Mouse (Mus musculus): Measurements from ENCODE around the gene Galnt16. TPM values are rescaled to one million over a fixed set of nuclear protein-coding genes. Genes with fewer than 3 reads are reported as not detected.

The Galnt16 gene
- polyA plus RNA-seq (2015; fragmentation: Nextera tagmentation; extraction: Ambion mirVana), result 14.8 and 15.6 TPM in 2 replicates

DNA sequence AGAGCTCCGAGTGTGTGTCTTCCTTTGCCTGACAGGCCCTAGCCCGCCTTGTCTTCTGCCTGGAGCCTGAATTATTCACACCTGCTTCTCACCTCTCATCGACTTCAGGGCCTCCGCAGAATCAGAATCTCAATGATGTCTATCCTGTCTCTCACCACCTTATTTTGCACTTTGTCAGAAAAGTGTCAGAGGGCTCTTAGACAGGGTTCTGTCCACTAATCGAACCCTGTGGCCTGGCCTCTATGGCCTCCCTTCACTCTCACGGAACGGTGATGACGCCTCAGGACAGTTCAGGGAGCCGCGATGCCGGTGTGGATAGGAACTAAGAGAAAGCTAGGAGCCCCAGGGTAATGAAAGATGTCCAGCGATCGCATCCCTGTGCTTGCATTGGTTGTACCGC is at the start of gene Galnt16:
Gene Galnt16 (plus strand): TSS at position 301 of the 400 bp plus-strand sequence.
- ATAC-seq (ENCODE audit: insufficient read depth, low FRiP score), result no peak
- no peaks in the 10 kb centered on the region for H3K36me3 ChIP-seq (ENCODE audit: control insufficient read depth, insufficient read depth, low read length)
- no peak within 1 kb of the TSS; the same call in 1 of the 2 replicates for H3K27ac ChIP-seq (ENCODE audit: low read length)
- peaks cover 48% of the 10 kb centered on the region for H3K27me3 ChIP-seq (ENCODE audit: control insufficient read depth, insufficient read depth, low read length)
- H3K4me1 ChIP-seq (ENCODE audit: control insufficient read depth, insufficient read depth, low read length), result no peaks in the 10 kb centered on the region; the same call in 1 of the 2 replicates
- peak within 1 kb of the TSS; percentile 94 for H3K4me2 ChIP-seq (ENCODE audit: low read depth, low read length)
- peak within 1 kb of the TSS; percentile 68 for H3K9ac ChIP-seq (ENCODE audit: low read length)
- H3K9me3 ChIP-seq (replicated peaks; ENCODE audit: control insufficient read depth, low read length), result no peaks in the 10 kb centered on the region
- WGBS, result 11% methylated on average over 14 of the region's 14 CpGs
- peak within 1 kb of the TSS; percentile 59 for H3K4me3 ChIP-seq (replicated peaks; ENCODE audit: low read length)

DNA sequence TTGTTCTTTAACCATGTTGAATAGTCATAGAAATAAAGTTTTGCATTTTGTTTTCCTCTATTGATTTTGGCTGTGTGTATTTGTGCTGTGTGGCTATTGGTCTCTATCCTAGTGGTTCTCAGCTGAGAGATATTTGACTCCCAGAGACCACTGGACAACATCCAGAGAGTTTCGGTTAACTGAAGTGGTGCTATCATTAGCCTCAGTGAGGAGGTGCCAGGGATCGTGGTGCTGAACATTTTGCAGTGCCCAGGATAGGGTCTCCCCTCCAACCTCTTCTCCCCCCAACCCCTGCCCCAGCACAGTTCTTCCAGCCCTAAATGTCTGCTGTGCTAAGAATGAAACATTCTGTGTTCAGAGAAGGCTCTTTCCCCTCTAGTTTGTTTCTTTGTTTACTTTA is 47.9 kb upstream of the Galnt16 start:
- H3K4me3 ChIP-seq (replicated peaks; ENCODE audit: low read length), result no peak overlapping the region
- H3K9me3 ChIP-seq (replicated peaks; ENCODE audit: control insufficient read depth, low read length), result no peaks in the 10 kb centered on the region
- H3K27ac ChIP-seq (ENCODE audit: low read length), result no peak overlapping the region
- no peak for ATAC-seq (ENCODE audit: insufficient read depth, low FRiP score)
- no peaks in the 10 kb centered on the region for H3K36me3 ChIP-seq (ENCODE audit: control insufficient read depth, insufficient read depth, low read length)
- H3K9ac ChIP-seq (ENCODE audit: low read length), result no peak overlapping the region
- H3K4me2 ChIP-seq (ENCODE audit: low read depth, low read length), result no peak overlapping the region
- 79% methylated on average over 2 of the region's 2 CpGs for whole genome bisulfite sequencing
- H3K27me3 ChIP-seq (ENCODE audit: control insufficient read depth, insufficient read depth, low read length), result no peaks in the 10 kb centered on the region
- H3K4me1 ChIP-seq (ENCODE audit: control insufficient read depth, insufficient read depth, low read length), result no peaks in the 10 kb centered on the region

DNA sequence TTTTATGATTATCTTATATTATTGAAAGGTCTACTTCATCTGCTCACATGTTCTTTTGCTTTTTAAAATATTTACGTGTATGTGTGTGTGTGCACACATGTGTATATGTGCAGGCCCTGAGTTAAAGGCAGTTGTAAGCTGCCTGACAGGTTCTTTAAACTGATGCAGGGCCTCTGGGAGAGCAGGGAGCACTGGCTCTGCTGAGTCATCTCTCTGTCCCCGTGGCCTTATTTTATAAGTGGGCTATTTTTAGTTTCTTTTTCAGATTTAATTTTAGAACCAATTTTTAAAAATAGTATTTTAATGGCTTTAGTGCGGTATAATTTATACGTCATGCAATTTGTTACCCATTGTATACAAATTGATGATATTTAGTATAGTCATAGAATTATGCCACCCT is 46.2 kb upstream of the Galnt16 start:
- Histone ChIP-seq H3K4me2 (ENCODE audit: low read depth, low read length) (no peak overlapping the region), H3K9ac (ENCODE audit: low read length) (no peak overlapping the region), H3K36me3 (ENCODE audit: control insufficient read depth, insufficient read depth, low read length) (no peaks in the 10 kb centered on the region), H3K9me3 (replicated peaks; ENCODE audit: control insufficient read depth, low read length) (no peaks in the 10 kb centered on the region), H3K27ac (ENCODE audit: low read length) (no peak overlapping the region), H3K27me3 (ENCODE audit: control insufficient read depth, insufficient read depth, low read length) (no peaks in the 10 kb centered on the region), H3K4me1 (ENCODE audit: control insufficient read depth, insufficient read depth, low read length) (no peaks in the 10 kb centered on the region), H3K4me3 (replicated peaks; ENCODE audit: low read length) (no peak overlapping the region)
- no peak for ATAC-seq (ENCODE audit: insufficient read depth, low FRiP score)
- 65% methylated on average over 4 of the region's 4 CpGs for WGBS

DNA sequence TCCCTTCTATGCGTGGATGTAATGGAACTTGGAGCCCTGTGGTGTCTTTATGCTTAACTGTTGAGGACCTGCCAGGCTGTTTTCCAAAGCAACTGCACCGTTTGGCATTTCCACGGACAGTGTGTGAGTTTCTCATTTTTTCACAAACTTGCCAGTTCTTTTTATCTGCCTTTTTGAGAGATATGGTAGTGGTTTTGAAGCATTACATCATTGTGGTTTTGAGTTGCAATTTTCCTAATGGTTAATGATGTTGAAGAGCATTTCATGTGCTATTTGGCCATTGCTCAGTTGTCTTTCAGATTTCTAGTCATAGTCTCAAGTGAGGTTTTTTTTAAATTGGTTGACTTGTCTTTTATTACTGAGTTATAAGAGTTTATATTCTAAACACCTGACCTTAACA is 44.3 kb upstream of the Galnt16 start:
- Histone ChIP-seq H3K9ac (ENCODE audit: low read length) (no peak overlapping the region), H3K9me3 (replicated peaks; ENCODE audit: control insufficient read depth, low read length) (no peaks in the 10 kb centered on the region), H3K4me3 (replicated peaks; ENCODE audit: low read length) (no peak overlapping the region), H3K4me1 (ENCODE audit: control insufficient read depth, insufficient read depth, low read length) (no peaks in the 10 kb centered on the region), H3K27ac (ENCODE audit: low read length) (no peak overlapping the region), H3K27me3 (ENCODE audit: control insufficient read depth, insufficient read depth, low read length) (no peaks in the 10 kb centered on the region), H3K4me2 (ENCODE audit: low read depth, low read length) (no peak overlapping the region), H3K36me3 (ENCODE audit: control insufficient read depth, insufficient read depth, low read length) (no peaks in the 10 kb centered on the region)
- 82% methylated on average over 3 of the region's 3 CpGs for WGBS
- ATAC-seq (ENCODE audit: insufficient read depth, low FRiP score), result no peak

DNA sequence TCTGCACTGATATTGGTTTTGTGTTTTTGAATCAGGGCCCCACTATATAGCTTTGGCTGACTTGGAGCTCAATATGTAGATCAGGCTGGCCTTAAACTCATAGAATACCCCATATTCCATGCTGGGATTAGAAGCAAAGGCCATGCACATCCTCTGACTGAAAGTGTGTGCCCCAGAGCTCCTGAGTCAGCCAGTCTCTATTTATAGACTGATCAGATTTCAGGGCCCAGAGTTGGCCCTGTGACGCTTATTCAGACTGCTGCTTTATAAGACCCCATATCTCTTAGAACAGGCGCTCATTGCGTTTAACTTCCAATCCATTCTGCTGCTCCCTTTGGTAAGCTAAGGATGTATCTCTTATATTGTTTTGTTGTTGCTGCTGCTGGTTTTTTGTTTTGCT is 38.1 kb upstream of the Galnt16 start:
- no peak for ATAC-seq (ENCODE audit: insufficient read depth, low FRiP score)

DNA sequence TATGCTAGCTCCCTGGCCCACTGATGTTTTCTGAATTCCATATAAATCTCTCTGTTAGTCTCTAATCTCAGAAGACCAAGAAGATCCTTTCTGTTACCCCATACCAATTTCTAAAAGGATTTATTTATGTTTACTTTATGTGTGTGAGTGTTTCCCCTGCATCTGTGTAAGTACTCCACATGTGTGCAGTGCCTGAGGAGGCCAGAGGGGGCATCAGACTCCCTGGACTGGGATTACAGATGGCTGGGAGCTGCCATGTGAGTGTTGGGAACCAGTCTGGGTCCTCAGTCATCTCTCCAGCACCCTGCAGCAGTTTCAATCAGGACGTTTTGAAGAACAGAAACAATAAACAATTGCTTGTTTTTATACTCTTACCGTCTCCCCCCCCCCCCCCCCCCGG is 34.7 kb upstream of the Galnt16 start:
- H3K4me3 ChIP-seq (replicated peaks; ENCODE audit: low read length), result no peak overlapping the region
- H3K9me3 ChIP-seq (replicated peaks; ENCODE audit: control insufficient read depth, low read length), result no peaks in the 10 kb centered on the region
- H3K36me3 ChIP-seq (ENCODE audit: control insufficient read depth, insufficient read depth, low read length), result 0 out of 2 replicates have a peak, but pooled peaks cover 3% of the 10 kb centered on the region
- H3K4me2 ChIP-seq (ENCODE audit: low read depth, low read length), result no peak overlapping the region
- H3K4me1 ChIP-seq (ENCODE audit: control insufficient read depth, insufficient read depth, low read length), result no peaks in the 10 kb centered on the region
- H3K27me3 ChIP-seq (ENCODE audit: control insufficient read depth, insufficient read depth, low read length), result no peaks in the 10 kb centered on the region
- no peak for ATAC-seq (ENCODE audit: insufficient read depth, low FRiP score)
- no peak overlapping the region for H3K9ac ChIP-seq (ENCODE audit: low read length)
- WGBS, result 54% methylated on average over 3 of the region's 3 CpGs
- no peak overlapping the region for H3K27ac ChIP-seq (ENCODE audit: low read length)

More for the DNA sequence above, 38.1 kb upstream of the Galnt16 start:
- Histone ChIP-seq H3K27ac (ENCODE audit: low read length) (no peak overlapping the region), H3K9me3 (replicated peaks; ENCODE audit: control insufficient read depth, low read length) (no peaks in the 10 kb centered on the region), H3K27me3 (ENCODE audit: control insufficient read depth, insufficient read depth, low read length) (no peaks in the 10 kb centered on the region), H3K4me1 (ENCODE audit: control insufficient read depth, insufficient read depth, low read length) (no peaks in the 10 kb centered on the region), H3K9ac (ENCODE audit: low read length) (no peak overlapping the region), H3K4me2 (ENCODE audit: low read depth, low read length) (no peak overlapping the region), H3K36me3 (ENCODE audit: control insufficient read depth, insufficient read depth, low read length) (0 out of 2 replicates have a peak, but pooled peaks cover 3% of the 10 kb centered on the region), H3K4me3 (replicated peaks; ENCODE audit: low read length) (no peak overlapping the region)
- WGBS, result 83% methylated on average over 3 of the region's 3 CpGs

DNA sequence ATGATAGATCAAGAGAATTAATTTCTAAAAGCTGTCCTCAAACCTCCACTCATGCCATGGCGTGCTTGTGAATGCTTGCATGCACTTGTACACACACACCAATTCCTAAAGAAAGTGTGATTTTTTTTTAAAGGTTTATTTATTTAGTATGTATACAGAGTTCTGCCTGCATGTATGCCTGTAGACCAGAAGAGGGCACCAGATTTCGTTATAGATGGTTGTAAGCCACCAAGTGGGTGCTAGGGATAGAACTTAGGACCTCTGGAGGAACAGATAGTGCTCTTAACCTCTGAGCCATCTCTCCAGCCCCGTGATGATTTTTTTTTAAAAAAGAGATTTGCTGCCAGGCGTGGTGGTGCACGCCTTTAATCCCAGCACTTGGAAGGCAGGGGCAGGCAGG is 24.8 kb upstream of the Galnt16 start:
- WGBS, result 92% methylated on average over 5 of the region's 5 CpGs
- Histone ChIP-seq H3K4me1 (ENCODE audit: control insufficient read depth, insufficient read depth, low read length) (no peaks in the 10 kb centered on the region), H3K27ac (ENCODE audit: low read length) (no peak overlapping the region), H3K9me3 (replicated peaks; ENCODE audit: control insufficient read depth, low read length) (peaks cover 4% of the 10 kb centered on the region; the same call in 1 of the 2 replicates), H3K4me2 (ENCODE audit: low read depth, low read length) (no peak overlapping the region), H3K36me3 (ENCODE audit: control insufficient read depth, insufficient read depth, low read length) (0 out of 2 replicates have a peak, but pooled peaks cover 13% of the 10 kb centered on the region), H3K27me3 (ENCODE audit: control insufficient read depth, insufficient read depth, low read length) (no peaks in the 10 kb centered on the region), H3K9ac (ENCODE audit: low read length) (no peak overlapping the region), H3K4me3 (replicated peaks; ENCODE audit: low read length) (no peak overlapping the region)
- ATAC-seq (ENCODE audit: insufficient read depth, low FRiP score), result no peak

DNA sequence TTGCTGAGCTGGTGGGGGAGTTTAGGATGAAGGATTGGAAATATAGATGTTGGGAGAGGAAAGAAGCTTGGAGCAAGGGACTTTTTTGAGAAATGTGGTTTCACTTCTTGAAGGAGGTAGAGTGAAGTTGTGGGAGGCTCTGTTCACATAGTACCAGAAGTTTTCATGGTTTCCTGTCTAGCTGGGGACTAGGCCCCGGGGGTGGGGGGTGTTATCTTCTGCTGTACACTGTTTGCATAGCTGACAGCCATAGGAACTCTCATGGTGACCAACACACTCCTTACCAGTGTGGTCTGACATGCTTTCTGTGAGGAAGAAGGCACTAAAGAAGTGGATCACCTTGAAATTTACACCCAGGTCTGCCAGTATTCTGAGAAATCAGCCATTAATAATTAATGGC is 22.4 kb upstream of the Galnt16 start:
- ATAC-seq (ENCODE audit: insufficient read depth, low FRiP score), result no peak
- Histone ChIP-seq H3K9ac (ENCODE audit: low read length) (no peak overlapping the region), H3K9me3 (replicated peaks; ENCODE audit: control insufficient read depth, low read length) (peaks cover 4% of the 10 kb centered on the region; the same call in 1 of the 2 replicates), H3K27ac (ENCODE audit: low read length) (no peak overlapping the region), H3K4me2 (ENCODE audit: low read depth, low read length) (no peak overlapping the region), H3K36me3 (ENCODE audit: control insufficient read depth, insufficient read depth, low read length) (0 out of 2 replicates have a peak, but pooled peaks cover 10% of the 10 kb centered on the region), H3K4me3 (replicated peaks; ENCODE audit: low read length) (no peak overlapping the region), H3K27me3 (ENCODE audit: control insufficient read depth, insufficient read depth, low read length) (no peaks in the 10 kb centered on the region), H3K4me1 (ENCODE audit: control insufficient read depth, insufficient read depth, low read length) (no peaks in the 10 kb centered on the region)
- 76% methylated on average over 1 of the region's 1 CpGs for WGBS

DNA sequence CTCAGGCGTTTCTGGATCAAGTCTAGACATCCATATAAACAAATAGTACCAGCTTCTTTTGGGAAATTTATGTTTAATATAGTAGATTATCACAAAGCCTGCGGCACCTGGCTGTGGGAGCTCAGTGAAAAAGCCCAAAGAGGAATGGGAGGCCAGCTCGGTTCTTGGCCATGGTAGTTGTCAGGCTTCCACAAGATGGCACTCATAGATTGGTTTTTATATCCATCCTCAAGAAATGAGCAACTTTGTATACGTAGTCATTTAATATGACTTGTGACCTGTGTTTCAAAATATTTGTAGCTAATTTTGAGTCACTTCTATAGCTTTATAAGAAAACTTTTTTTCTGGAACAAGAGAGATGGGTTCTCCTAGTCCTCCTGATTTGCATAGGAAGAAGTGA is 19.7 kb upstream of the Galnt16 start:
- Histone ChIP-seq H3K27me3 (ENCODE audit: control insufficient read depth, insufficient read depth, low read length) (no peaks in the 10 kb centered on the region), H3K4me1 (ENCODE audit: control insufficient read depth, insufficient read depth, low read length) (no peaks in the 10 kb centered on the region), H3K36me3 (ENCODE audit: control insufficient read depth, insufficient read depth, low read length) (0 out of 2 replicates have a peak, but pooled peaks cover 1% of the 10 kb centered on the region), H3K4me2 (ENCODE audit: low read depth, low read length) (no peak overlapping the region), H3K9me3 (replicated peaks; ENCODE audit: control insufficient read depth, low read length) (peaks cover under 1% of the 10 kb centered on the region; the same call in 1 of the 2 replicates), H3K4me3 (replicated peaks; ENCODE audit: low read length) (no peak overlapping the region), H3K27ac (ENCODE audit: low read length) (no peak overlapping the region), H3K9ac (ENCODE audit: low read length) (no peak overlapping the region)
- WGBS, result 53% methylated on average over 4 of the region's 4 CpGs
- ATAC-seq (ENCODE audit: insufficient read depth, low FRiP score), result no peak

All from stomach, embryonic 16.5 days (tissue).